Mouse (Mus musculus): Measurements from ENCODE around the gene Ms4a4d.

DNA sequence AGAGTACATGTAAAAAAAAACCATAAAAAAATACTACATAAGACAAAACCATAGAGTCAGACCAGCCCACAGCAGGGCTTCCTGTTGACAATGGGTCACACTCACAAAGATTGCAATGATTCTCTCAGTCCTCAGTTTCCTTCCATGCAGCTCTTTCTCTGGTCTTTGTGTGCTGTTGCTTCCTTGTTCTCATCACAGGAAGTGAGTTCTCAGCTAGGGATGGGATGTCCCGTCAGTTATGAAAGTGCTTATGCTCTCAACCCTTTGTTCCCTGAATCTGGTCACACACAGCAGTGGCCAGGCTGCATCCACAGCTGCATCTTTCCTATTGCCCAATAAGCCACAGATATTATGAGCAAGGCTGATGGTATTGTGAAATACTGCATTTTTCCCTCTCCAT, 23.1 kb upstream of the Ms4a4d start:
- TF ChIP-seq CTCF (IDR thresholded peaks at IDR 0.05; ENCODE audit: control insufficient read depth, insufficient read depth, low read length) (no peak), POLR2A (IDR thresholded peaks at IDR 0.05; ENCODE audit: borderline replicate concordance, control insufficient read depth, low read depth, low read length) (no peak)
